Mouse (Mus musculus) subcutaneous adipose tissue, adult 2 months (tissue): ENCODE results near the gene Gm8050. TPM values are rescaled to one million over a fixed set of nuclear protein-coding genes. Genes with fewer than 3 reads are reported as not detected.

ENCODE experiments used
- polyA plus RNA-seq: library from polyadenylated mRNA; depleted of rRNA; stranded (reverse); fragments of >200 nt; gene quantifications from 2 replicates; pipeline ENCODE4 v1.2.3, GENCODE M21; 2012; ENCODE audit warnings: low replicate concordance; rRNA removed

Gm8050 gene
- polyA plus RNA-seq, result not detected in 2 replicates

DNA sequence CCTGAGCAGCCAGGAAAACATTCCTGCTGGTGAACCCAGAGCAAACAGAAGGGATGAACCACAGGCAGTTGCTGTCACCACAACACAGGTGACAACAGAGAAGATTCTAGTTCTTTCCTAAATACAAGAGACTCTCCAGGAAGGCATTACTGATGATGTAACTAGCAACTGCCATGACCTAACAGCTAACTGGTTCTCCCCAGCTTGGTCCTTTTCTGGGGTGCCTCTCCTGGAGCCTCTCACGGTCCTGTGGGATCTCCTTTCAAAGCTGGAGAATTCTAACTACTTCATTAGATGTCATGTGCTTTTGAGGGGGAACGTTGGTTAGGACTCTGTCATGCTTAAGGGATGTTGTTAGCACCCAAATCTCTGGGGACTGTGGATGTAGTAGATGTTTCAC, at the start of gene Gm8050:
Gm8050 (minus strand) TSS at position 101 of the 400 bp plus-strand sequence.

DNA sequence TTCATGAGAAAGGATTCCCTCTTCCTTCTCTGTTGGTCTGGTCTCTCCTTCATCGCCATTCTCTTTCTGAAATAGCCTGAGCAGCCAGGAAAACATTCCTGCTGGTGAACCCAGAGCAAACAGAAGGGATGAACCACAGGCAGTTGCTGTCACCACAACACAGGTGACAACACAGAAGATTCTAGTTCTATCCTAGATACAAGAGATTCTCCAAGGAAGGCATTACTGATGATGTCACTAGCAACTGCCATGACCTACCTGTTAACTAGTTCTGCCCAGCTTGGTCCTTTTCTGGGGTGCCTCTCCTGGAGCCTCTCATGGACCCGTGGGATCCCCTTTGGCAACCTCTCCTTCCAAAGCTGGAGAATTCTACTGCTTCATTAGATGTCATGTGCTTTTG, 22.2 kb upstream of the Gm8050 start, which contains the start of gene Gm3636:
Gm3636 (minus strand) TSS at position 101 of the 400 bp plus-strand sequence.

DNA sequence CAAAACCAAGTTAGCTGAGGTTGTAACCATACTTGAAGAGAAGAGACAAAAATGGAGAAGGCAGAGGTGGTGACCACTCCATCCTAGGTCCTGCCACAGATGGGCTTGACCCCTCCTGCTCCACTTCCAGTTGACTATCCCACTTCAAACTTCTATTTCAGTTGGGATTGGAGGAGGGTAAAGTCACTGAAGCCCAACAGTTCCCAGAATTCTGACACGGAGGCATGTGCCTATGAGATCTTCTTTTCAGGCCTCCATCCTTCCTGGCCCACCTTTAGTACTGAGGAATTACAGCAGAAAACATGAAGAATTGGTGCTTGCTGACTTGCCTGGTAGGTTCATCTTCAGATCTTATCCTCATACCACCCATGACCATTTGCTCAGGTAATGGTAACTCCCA, 36.0 kb downstream of the Gm8050 start, which contains the start of gene Gm10251:
Gm10251 (minus strand) TSS at position 101 of the 400 bp plus-strand sequence.

Other genes with a start within 250 kb of the Gm8050 start
- gene Gm8356, start 183.0 kb downstream of the Gm8050 start, polyA plus RNA-seq, result not detected in 2 replicates
- 0.08 and 0.36 TPM in 2 replicates for gene Gm3629, start 129.6 kb downstream of the Gm8050 start, polyA plus RNA-seq
- not detected in 2 replicates for gene Gm3460, start 97.8 kb downstream of the Gm8050 start, polyA plus RNA-seq
- gene Gm10251, start 36.1 kb downstream of the Gm8050 start, polyA plus RNA-seq, result not detected in 2 replicates
- 0.21 and 0.75 TPM in 2 replicates for gene Gm3636, start 22.1 kb upstream of the Gm8050 start, polyA plus RNA-seq
- not detected in 2 replicates for gene Gm8362, start 54.2 kb upstream of the Gm8050 start, polyA plus RNA-seq
- gene Gm3642, start 120.1 kb upstream of the Gm8050 start, polyA plus RNA-seq, result not detected in 2 replicates
- gene Gm3667, start 169.7 kb upstream of the Gm8050 start, polyA plus RNA-seq, result 0.06 and 0.11 TPM in 2 replicates